Mouse (Mus musculus): ENCODE results near the gene AC124108.1. TPM values are rescaled to one million over a fixed set of nuclear protein-coding genes. Genes with fewer than 3 reads are reported as not detected.
A peak's percentile ranks its signal among the peaks of the same experiment; 100 is the strongest.

The AC124108.1 gene
- polyA plus RNA-seq, 1 experiment from 2014 or later: 0.03 TPM

DNA sequence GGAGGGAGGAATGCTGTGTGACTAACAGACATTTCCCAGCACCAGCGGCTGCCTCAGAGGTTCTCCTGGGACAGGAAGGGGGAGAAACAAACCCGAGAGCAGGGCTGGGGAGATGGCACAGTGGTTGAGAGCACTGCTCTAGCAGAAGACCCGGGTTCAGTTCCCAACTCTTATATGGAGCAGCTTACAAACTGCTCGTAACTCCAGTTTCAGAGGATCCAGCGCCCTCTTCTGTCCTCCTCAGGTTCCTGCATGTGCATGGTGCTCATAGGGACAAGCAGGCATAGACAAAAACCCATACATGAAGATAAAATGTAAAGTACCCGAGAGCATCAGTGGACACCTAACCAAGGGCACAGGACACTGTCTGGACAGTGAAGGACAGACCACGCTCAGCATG lies 19.7 kb downstream of the AC124108.1 start:
- peaks cover 11% of the 10 kb centered on the region for H3K27me3 ChIP-seq (ENCODE audit: control insufficient read depth, insufficient read depth, low read length)
- no peak for ATAC-seq (replicated peaks; ENCODE audit: insufficient number of reproducible peaks, low FRiP score, low TSS enrichment)
- no peaks in the 10 kb centered on the region for H3K9me3 ChIP-seq (replicated peaks; ENCODE audit: control insufficient read depth, low read length)
- 16% methylated on average over 7 of the region's 7 CpGs for WGBS (ENCODE audit: insufficient replicate concordance)
- no peak overlapping the region for H3K27ac ChIP-seq (ENCODE audit: low read depth, low read length)
- H3K4me3 ChIP-seq (ENCODE audit: low read depth, low read length): no peak overlapping the region
- no peak overlapping the region for H3K9ac ChIP-seq (ENCODE audit: low read depth, low read length)
- H3K36me3 ChIP-seq (ENCODE audit: control insufficient read depth, insufficient read depth, low read length): no peaks in the 10 kb centered on the region
- H3K4me2 ChIP-seq: no peak overlapping the region
- peaks cover 24% of the 10 kb centered on the region for H3K4me1 ChIP-seq (ENCODE audit: control insufficient read depth, insufficient read depth, low read length)

DNA sequence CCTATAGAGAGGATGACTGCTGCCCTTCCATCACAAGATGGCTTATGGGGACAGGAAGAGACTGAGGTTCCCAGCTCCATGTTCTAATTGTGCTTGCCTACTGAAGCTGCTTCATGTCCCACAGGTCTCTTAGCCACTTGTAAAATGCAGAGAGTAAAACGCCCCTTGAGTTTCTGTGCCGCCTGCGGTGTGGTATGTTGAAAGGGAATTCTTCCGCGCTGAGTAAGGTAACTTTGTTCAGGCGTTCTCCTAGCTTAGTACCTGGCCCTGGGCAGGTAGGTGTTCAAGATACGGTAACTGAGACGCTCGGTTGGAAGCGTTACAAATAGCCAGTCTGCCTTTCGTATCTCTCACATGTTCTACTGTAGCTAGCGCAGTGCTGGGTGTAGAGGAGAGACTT lies 20.4 kb downstream of the AC124108.1 start:
- Histone ChIP-seq H3K9me3 (replicated peaks; ENCODE audit: control insufficient read depth, low read length) (no peaks in the 10 kb centered on the region), H3K27me3 (ENCODE audit: control insufficient read depth, insufficient read depth, low read length) (peaks cover 11% of the 10 kb centered on the region), H3K4me2 (peak overlapping the region; percentile 58), H3K27ac (ENCODE audit: low read depth, low read length) (no peak overlapping the region), H3K36me3 (ENCODE audit: control insufficient read depth, insufficient read depth, low read length) (no peaks in the 10 kb centered on the region), H3K4me3 (ENCODE audit: low read depth, low read length) (no peak overlapping the region), H3K9ac (ENCODE audit: low read depth, low read length) (no peak overlapping the region), H3K4me1 (ENCODE audit: control insufficient read depth, insufficient read depth, low read length) (peaks cover 24% of the 10 kb centered on the region)
- no peak for ATAC-seq (replicated peaks; ENCODE audit: insufficient number of reproducible peaks, low FRiP score, low TSS enrichment)
- WGBS (ENCODE audit: insufficient replicate concordance): 40% methylated on average over 12 of the region's 12 CpGs

DNA sequence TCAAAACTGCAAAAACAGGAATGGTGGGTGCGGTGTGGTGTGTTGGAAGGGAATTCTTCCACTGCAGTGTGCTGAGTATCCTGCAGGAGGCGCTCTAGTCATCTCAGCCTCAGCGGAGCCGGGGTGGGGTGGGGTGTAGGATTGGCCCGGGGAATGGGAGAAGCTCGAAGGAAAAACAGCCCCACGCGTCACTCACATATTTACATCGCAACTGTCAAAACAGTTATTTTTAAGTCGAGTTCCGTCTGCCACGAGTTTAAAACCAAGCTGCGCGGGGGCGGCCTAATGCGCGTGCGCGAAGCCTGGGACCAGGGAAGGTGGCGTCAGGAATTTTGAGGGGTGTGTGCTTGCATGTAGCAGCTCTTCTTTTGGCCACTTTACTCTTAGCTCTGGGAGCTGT lies 21.0 kb downstream of the AC124108.1 start:
- Histone ChIP-seq H3K4me3 (ENCODE audit: low read depth, low read length) (peak overlapping the region; percentile 28), H3K9me3 (replicated peaks; ENCODE audit: control insufficient read depth, low read length) (no peaks in the 10 kb centered on the region), H3K4me1 (ENCODE audit: control insufficient read depth, insufficient read depth, low read length) (peaks cover 21% of the 10 kb centered on the region), H3K4me2 (peak overlapping the region; percentile 58), H3K27ac (ENCODE audit: low read depth, low read length) (no peak overlapping the region), H3K9ac (ENCODE audit: low read depth, low read length) (0 out of 2 replicates have a peak overlapping the region, but pooled peaks have one; percentile 34), H3K27me3 (ENCODE audit: control insufficient read depth, insufficient read depth, low read length) (peaks cover 11% of the 10 kb centered on the region), H3K36me3 (ENCODE audit: control insufficient read depth, insufficient read depth, low read length) (no peaks in the 10 kb centered on the region)
- WGBS (ENCODE audit: insufficient replicate concordance): 5% methylated on average over 20 of the region's 20 CpGs
- ATAC-seq (replicated peaks; ENCODE audit: insufficient number of reproducible peaks, low FRiP score, low TSS enrichment): no peak

GRCm38 (mm10) chr1:132213076-132213475 lies 21.8 kb downstream of the AC124108.1 start:
- peaks cover 11% of the 10 kb centered on the region for H3K27me3 ChIP-seq (ENCODE audit: control insufficient read depth, insufficient read depth, low read length)
- H3K9ac ChIP-seq (ENCODE audit: low read depth, low read length): no peak overlapping the region
- H3K27ac ChIP-seq (ENCODE audit: low read depth, low read length): no peak overlapping the region
- no peak overlapping the region for H3K4me3 ChIP-seq (ENCODE audit: low read depth, low read length)
- ATAC-seq (replicated peaks; ENCODE audit: insufficient number of reproducible peaks, low FRiP score, low TSS enrichment): no peak
- no peaks in the 10 kb centered on the region for H3K9me3 ChIP-seq (replicated peaks; ENCODE audit: control insufficient read depth, low read length)
- no peak overlapping the region for H3K4me2 ChIP-seq
- 47% methylated on average over 6 of the region's 6 CpGs for WGBS (ENCODE audit: insufficient replicate concordance)
- peaks cover 16% of the 10 kb centered on the region for H3K4me1 ChIP-seq (ENCODE audit: control insufficient read depth, insufficient read depth, low read length)
- no peaks in the 10 kb centered on the region for H3K36me3 ChIP-seq (ENCODE audit: control insufficient read depth, insufficient read depth, low read length)

DNA sequence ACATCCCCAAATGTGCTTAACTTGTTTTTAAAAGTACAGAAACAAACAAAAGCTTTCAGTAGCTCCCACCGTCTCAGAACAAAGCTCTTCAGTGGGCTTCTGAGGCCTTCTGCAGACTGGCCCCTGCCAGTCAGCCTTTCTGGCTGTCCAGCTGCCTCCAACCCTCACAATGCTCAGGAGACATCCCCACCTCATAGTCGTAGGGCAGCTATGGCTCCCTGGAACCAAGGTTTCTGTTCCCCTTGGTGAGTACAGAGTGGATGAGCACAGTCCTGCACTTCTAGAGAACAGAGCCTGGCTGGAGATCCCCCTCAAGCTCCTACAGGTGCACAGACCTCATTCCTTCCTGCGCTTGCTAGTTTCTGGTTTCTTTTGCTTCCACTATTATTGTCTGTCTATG lies 25.0 kb downstream of the AC124108.1 start:
- H3K9me3 ChIP-seq (replicated peaks; ENCODE audit: control insufficient read depth, low read length): no peaks in the 10 kb centered on the region

GRCm38 (mm10) chr1:132221627-132222026 lies 30.4 kb downstream of the AC124108.1 start:
- Histone ChIP-seq H3K4me1 (ENCODE audit: control insufficient read depth, insufficient read depth, low read length) (no peaks in the 10 kb centered on the region), H3K4me3 (ENCODE audit: low read depth, low read length) (no peak overlapping the region), H3K4me2 (no peak overlapping the region), H3K9me3 (replicated peaks; ENCODE audit: control insufficient read depth, low read length) (no peaks in the 10 kb centered on the region), H3K27ac (ENCODE audit: low read depth, low read length) (no peak overlapping the region), H3K9ac (ENCODE audit: low read depth, low read length) (no peak overlapping the region), H3K36me3 (ENCODE audit: control insufficient read depth, insufficient read depth, low read length) (no peaks in the 10 kb centered on the region), H3K27me3 (ENCODE audit: control insufficient read depth, insufficient read depth, low read length) (peaks cover 9% of the 10 kb centered on the region)
- no peak for ATAC-seq (replicated peaks; ENCODE audit: insufficient number of reproducible peaks, low FRiP score, low TSS enrichment)
- WGBS (ENCODE audit: insufficient replicate concordance): 41% methylated on average over 2 of the region's 2 CpGs

More for the DNA sequence above, 25.0 kb downstream of the AC124108.1 start:
- H3K9ac ChIP-seq (ENCODE audit: low read depth, low read length): no peak overlapping the region
- H3K4me3 ChIP-seq (ENCODE audit: low read depth, low read length): no peak overlapping the region
- no peaks in the 10 kb centered on the region for H3K36me3 ChIP-seq (ENCODE audit: control insufficient read depth, insufficient read depth, low read length)
- 47% methylated on average over 3 of the region's 3 CpGs for WGBS (ENCODE audit: insufficient replicate concordance)
- no peak overlapping the region for H3K4me2 ChIP-seq
- peaks cover 11% of the 10 kb centered on the region for H3K4me1 ChIP-seq (ENCODE audit: control insufficient read depth, insufficient read depth, low read length)
- H3K27me3 ChIP-seq (ENCODE audit: control insufficient read depth, insufficient read depth, low read length): peaks cover 12% of the 10 kb centered on the region
- no peak for ATAC-seq (replicated peaks; ENCODE audit: insufficient number of reproducible peaks, low FRiP score, low TSS enrichment)
- H3K27ac ChIP-seq (ENCODE audit: low read depth, low read length): no peak overlapping the region

GRCm38 (mm10) chr1:132222166-132222565 lies 30.9 kb downstream of the AC124108.1 start:
- WGBS (ENCODE audit: insufficient replicate concordance): 34% methylated on average over 6 of the region's 6 CpGs
- H3K27me3 ChIP-seq (ENCODE audit: control insufficient read depth, insufficient read depth, low read length): peaks cover 9% of the 10 kb centered on the region
- no peak for ATAC-seq (replicated peaks; ENCODE audit: insufficient number of reproducible peaks, low FRiP score, low TSS enrichment)
- H3K36me3 ChIP-seq (ENCODE audit: control insufficient read depth, insufficient read depth, low read length): no peaks in the 10 kb centered on the region
- no peak overlapping the region for H3K4me2 ChIP-seq
- no peak overlapping the region for H3K4me3 ChIP-seq (ENCODE audit: low read depth, low read length)
- no peak overlapping the region for H3K27ac ChIP-seq (ENCODE audit: low read depth, low read length)
- H3K4me1 ChIP-seq (ENCODE audit: control insufficient read depth, insufficient read depth, low read length): no peaks in the 10 kb centered on the region
- no peak overlapping the region for H3K9ac ChIP-seq (ENCODE audit: low read depth, low read length)
- no peaks in the 10 kb centered on the region for H3K9me3 ChIP-seq (replicated peaks; ENCODE audit: control insufficient read depth, low read length)

GRCm38 (mm10) chr1:132226297-132227080 lies 35.2 kb downstream of the AC124108.1 start:
- H3K9me3 ChIP-seq (replicated peaks; ENCODE audit: control insufficient read depth, low read length): no peaks in the 10 kb centered on the region
- H3K27ac ChIP-seq (ENCODE audit: low read depth, low read length): no peak overlapping the region
- no peaks in the 10 kb centered on the region for H3K36me3 ChIP-seq (ENCODE audit: control insufficient read depth, insufficient read depth, low read length)
- no peak for ATAC-seq (replicated peaks; ENCODE audit: insufficient number of reproducible peaks, low FRiP score, low TSS enrichment)
- H3K27me3 ChIP-seq (ENCODE audit: control insufficient read depth, insufficient read depth, low read length): no peaks in the 10 kb centered on the region
- H3K9ac ChIP-seq (ENCODE audit: low read depth, low read length): no peak overlapping the region
- H3K4me1 ChIP-seq (ENCODE audit: control insufficient read depth, insufficient read depth, low read length): no peaks in the 10 kb centered on the region
- H3K4me3 ChIP-seq (ENCODE audit: low read depth, low read length): no peak overlapping the region
- no peak overlapping the region for H3K4me2 ChIP-seq
- 75% methylated on average over 13 of the region's 13 CpGs for WGBS (ENCODE audit: insufficient replicate concordance)

DNA sequence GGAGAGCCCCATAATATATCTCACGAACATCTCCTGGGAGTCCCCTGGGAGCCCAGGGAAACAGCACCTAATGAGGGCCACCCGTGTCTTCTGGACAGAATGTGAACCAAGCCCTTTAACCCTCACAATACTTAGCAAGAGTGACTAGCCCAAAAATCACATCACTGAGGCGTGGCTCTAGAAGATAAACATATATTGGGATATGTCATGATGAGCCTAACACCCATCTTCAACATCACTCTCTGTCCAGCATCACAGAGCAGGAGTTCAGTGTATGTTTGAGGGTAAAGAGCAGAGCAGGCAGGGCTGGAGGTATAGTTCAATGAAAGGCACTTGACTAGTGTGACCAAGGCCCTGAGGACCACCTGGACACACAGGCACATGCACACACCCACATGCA lies 38.4 kb downstream of the AC124108.1 start, which contains the start of gene Gm10188:
Gene Gm10188 (minus strand): TSS at position 101 of the 400 bp plus-strand sequence.
- H3K36me3 ChIP-seq (ENCODE audit: control insufficient read depth, insufficient read depth, low read length): no peaks in the 10 kb centered on the region
- ATAC-seq (replicated peaks; ENCODE audit: insufficient number of reproducible peaks, low FRiP score, low TSS enrichment): no peak
- H3K9me3 ChIP-seq (replicated peaks; ENCODE audit: control insufficient read depth, low read length): no peaks in the 10 kb centered on the region
- no peak within 1 kb of the TSS for H3K27ac ChIP-seq (ENCODE audit: low read depth, low read length)
- H3K4me3 ChIP-seq (ENCODE audit: low read depth, low read length): no peak within 1 kb of the TSS
- no peaks in the 10 kb centered on the region for H3K4me1 ChIP-seq (ENCODE audit: control insufficient read depth, insufficient read depth, low read length)
- H3K4me2 ChIP-seq: no peak within 1 kb of the TSS
- H3K9ac ChIP-seq (ENCODE audit: low read depth, low read length): no peak within 1 kb of the TSS
- peaks cover 6% of the 10 kb centered on the region for H3K27me3 ChIP-seq (ENCODE audit: control insufficient read depth, insufficient read depth, low read length)
- 75% methylated on average over 3 of the region's 3 CpGs for WGBS (ENCODE audit: insufficient replicate concordance)
